Mouse (Mus musculus): Measurements from ENCODE around the gene Pzp. TPM values are rescaled to one million over a fixed set of nuclear protein-coding genes. Genes with fewer than 3 reads are reported as not detected.

The Pzp gene
- polyA plus RNA-seq, 1 experiment from 2014 or later = not detected

DNA sequence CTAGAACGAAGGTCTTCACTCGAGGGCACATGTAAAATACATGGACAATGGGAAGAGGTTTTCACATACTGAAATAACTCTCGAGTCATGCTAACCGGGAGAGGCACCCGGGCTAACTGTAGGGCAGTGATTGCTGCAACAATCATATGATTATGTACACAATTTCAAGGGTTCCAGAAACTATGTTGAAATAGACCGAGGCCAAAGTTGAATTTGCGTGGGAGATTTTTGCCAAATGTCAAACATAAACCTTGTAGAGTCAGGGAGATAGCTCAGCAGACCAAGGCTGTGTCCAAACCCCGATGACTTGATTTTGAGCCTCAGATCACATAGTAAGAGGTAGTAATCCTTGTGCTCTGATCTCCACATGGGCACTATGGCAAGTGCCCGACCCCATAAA, 6.2 kb upstream of the Pzp start:
- no peak overlapping the region for H3K4me3 ChIP-seq (ENCODE audit: low read depth, low read length)
- no peaks in the 10 kb centered on the region for H3K9me3 ChIP-seq (ENCODE audit: control insufficient read depth, low read length)
- no peaks in the 10 kb centered on the region for H3K4me1 ChIP-seq (ENCODE audit: control insufficient read depth, insufficient read depth, low read length)
- H3K4me2 ChIP-seq = no peak overlapping the region
- H3K27me3 ChIP-seq (ENCODE audit: control insufficient read depth, insufficient read depth, low read length) = no peaks in the 10 kb centered on the region
- no peak overlapping the region for H3K9ac ChIP-seq (ENCODE audit: low read length)
- DNase-seq (ENCODE audit: low spot score, missing footprints) (no peak), ATAC-seq (ENCODE audit: low FRiP score) (no peak)
- no peaks in the 10 kb centered on the region for H3K36me3 ChIP-seq (ENCODE audit: control insufficient read depth, insufficient read depth, low read length)
- 90% methylated on average over 9 of the region's 9 CpGs for WGBS
- H3K27ac ChIP-seq (ENCODE audit: low read depth, low read length) = no peak overlapping the region

DNA sequence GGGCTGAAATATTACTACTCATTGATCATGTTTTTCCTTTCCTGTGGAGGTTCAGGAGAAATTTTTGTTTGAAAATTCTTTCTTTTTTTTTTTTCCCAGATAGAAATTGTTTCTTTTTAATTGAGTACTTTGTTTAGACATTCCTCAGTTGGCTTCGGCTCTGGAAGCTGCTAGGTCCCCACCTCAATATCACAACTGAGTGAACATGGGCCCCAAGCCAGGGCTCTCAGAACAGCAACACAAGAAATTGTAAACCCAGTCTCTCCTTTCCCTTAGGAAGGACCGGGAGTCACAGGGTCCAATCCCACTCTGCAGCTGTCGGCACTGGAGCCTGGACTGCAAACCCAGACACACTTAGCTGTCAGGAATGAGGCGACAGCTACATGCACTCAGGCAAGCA, 2.0 kb upstream of the Pzp start:
- ATAC-seq (ENCODE audit: low FRiP score) (no peak), DNase-seq (ENCODE audit: low spot score, missing footprints) (no peak)
- WGBS = 87% methylated on average over 4 of the region's 4 CpGs
- Histone ChIP-seq H3K4me2 (no peak overlapping the region), H3K9me3 (ENCODE audit: control insufficient read depth, low read length) (no peaks in the 10 kb centered on the region; the same call in 1 of the 2 replicates), H3K36me3 (ENCODE audit: control insufficient read depth, insufficient read depth, low read length) (no peaks in the 10 kb centered on the region), H3K27ac (ENCODE audit: low read depth, low read length) (no peak overlapping the region), H3K4me1 (ENCODE audit: control insufficient read depth, insufficient read depth, low read length) (no peaks in the 10 kb centered on the region), H3K4me3 (ENCODE audit: low read depth, low read length) (no peak overlapping the region), H3K9ac (ENCODE audit: low read length) (no peak overlapping the region), H3K27me3 (ENCODE audit: control insufficient read depth, insufficient read depth, low read length) (no peaks in the 10 kb centered on the region)

DNA sequence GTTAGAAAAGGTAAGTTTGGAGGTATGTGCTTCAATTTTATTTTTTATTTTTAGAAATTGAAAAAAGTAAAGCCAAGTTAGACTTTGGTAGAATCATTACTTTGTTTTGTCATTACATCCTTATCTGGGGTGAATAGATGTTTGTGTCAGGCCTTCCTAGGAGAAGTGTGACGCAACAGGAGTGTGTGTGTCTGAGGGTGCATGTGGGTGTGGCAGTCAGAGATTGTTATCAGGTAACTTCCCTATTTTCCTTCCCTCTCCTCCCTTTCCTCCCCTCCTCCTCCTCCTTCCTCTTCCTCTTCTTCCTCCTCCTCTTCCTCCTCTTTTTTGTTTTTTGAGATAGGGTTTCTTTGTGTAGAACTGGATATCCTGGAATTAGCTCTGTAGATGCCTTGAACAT, 590 bp upstream of the Pzp start:
- no peak for ATAC-seq (ENCODE audit: low FRiP score)
- Histone ChIP-seq H3K4me2 (no peak overlapping the region), H3K4me3 (ENCODE audit: low read depth, low read length) (no peak overlapping the region), H3K27ac (ENCODE audit: low read depth, low read length) (no peak overlapping the region), H3K9ac (ENCODE audit: low read length) (no peak overlapping the region), H3K27me3 (ENCODE audit: control insufficient read depth, insufficient read depth, low read length) (no peaks in the 10 kb centered on the region), H3K36me3 (ENCODE audit: control insufficient read depth, insufficient read depth, low read length) (no peaks in the 10 kb centered on the region), H3K9me3 (ENCODE audit: control insufficient read depth, low read length) (no peaks in the 10 kb centered on the region; the same call in 1 of the 2 replicates), H3K4me1 (ENCODE audit: control insufficient read depth, insufficient read depth, low read length) (no peaks in the 10 kb centered on the region)
- no peak for DNase-seq (ENCODE audit: low spot score, missing footprints)
- 86% methylated on average over 1 of the region's 1 CpGs for WGBS

DNA sequence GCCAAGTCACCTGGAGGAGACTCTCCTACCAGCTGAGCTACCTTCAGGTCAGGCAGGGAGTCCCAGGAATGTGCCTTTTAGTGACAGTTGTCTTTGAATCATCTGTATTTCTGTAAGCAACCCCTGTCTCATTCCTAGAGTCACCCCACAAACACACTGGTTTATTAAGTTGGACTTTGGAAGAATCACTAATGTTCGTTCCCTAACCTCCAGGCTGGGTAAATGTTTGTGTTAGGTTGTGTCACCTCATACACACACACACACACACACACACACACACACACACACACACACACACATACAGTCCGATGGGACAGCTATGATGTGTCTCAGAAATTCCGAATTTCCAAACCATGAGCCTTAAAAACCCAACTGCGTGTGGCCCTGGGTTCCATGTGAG, 719 bp downstream of the Pzp start:
- Histone ChIP-seq H3K9me3 (ENCODE audit: control insufficient read depth, low read length) (no peaks in the 10 kb centered on the region; the same call in 1 of the 2 replicates), H3K4me1 (ENCODE audit: control insufficient read depth, insufficient read depth, low read length) (no peaks in the 10 kb centered on the region), H3K9ac (ENCODE audit: low read length) (no peak overlapping the region), H3K27ac (ENCODE audit: low read depth, low read length) (no peak overlapping the region), H3K4me2 (no peak overlapping the region), H3K27me3 (ENCODE audit: control insufficient read depth, insufficient read depth, low read length) (no peaks in the 10 kb centered on the region), H3K4me3 (ENCODE audit: low read depth, low read length) (no peak overlapping the region), H3K36me3 (ENCODE audit: control insufficient read depth, insufficient read depth, low read length) (no peaks in the 10 kb centered on the region)
- WGBS = 92% methylated on average over 4 of the region's 4 CpGs
- no peak for DNase-seq (ENCODE audit: low spot score, missing footprints)
- no peak for ATAC-seq (ENCODE audit: low FRiP score)

DNA sequence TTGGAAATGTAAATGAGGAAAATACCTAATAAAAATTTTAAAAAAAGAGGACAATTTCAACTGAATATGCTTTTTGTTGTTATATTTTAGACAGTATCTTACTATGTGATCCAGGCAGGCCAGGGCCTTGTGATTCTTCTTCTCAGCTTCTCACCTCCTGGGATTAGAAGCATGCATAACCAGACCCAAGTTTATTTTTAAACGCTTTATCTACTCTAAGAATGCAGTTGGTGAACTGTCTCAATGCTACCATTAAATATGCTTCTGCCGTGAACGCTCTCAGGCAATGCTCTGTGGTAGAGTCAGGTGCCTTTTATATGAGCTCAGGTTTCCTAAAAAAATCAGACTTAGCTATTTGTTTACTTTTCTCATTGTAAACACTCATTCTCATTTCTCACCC, 3.2 kb downstream of the Pzp start:
- H3K4me1 ChIP-seq (ENCODE audit: control insufficient read depth, insufficient read depth, low read length) = no peaks in the 10 kb centered on the region
- no peaks in the 10 kb centered on the region for H3K27me3 ChIP-seq (ENCODE audit: control insufficient read depth, insufficient read depth, low read length)
- H3K9ac ChIP-seq (ENCODE audit: low read length) = no peak overlapping the region
- WGBS = 92% methylated on average over 3 of the region's 3 CpGs
- H3K4me2 ChIP-seq = no peak overlapping the region
- H3K9me3 ChIP-seq (ENCODE audit: control insufficient read depth, low read length) = no peaks in the 10 kb centered on the region; the same call in 1 of the 2 replicates
- ATAC-seq (ENCODE audit: low FRiP score) = no peak
- no peak overlapping the region for H3K4me3 ChIP-seq (ENCODE audit: low read depth, low read length)
- no peaks in the 10 kb centered on the region for H3K36me3 ChIP-seq (ENCODE audit: control insufficient read depth, insufficient read depth, low read length)
- DNase-seq (ENCODE audit: low spot score, missing footprints) = no peak
- H3K27ac ChIP-seq (ENCODE audit: low read depth, low read length) = no peak overlapping the region

DNA sequence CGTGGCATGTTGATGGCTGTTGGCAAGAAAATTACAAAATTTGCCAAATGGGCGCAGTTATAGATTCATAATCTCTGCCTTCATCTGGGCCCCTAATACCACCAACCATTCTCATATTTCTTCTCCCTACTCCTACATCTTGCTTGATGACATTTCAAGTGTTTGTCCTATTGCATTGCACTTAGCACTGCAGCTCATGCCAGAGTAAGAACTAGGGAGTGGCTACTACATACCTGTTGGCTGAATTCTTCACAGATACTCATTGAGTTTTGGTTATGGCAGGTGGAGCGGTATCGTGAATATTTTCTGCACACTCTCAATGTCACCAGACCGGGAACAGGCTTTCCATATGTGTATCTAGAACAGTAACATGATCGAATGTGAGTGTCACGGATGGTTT, 7.4 kb downstream of the Pzp start:
- Histone ChIP-seq H3K4me3 (ENCODE audit: low read depth, low read length) (no peak overlapping the region), H3K9me3 (ENCODE audit: control insufficient read depth, low read length) (no peaks in the 10 kb centered on the region; the same call in 1 of the 2 replicates), H3K27me3 (ENCODE audit: control insufficient read depth, insufficient read depth, low read length) (no peaks in the 10 kb centered on the region), H3K4me2 (no peak overlapping the region), H3K27ac (ENCODE audit: low read depth, low read length) (no peak overlapping the region), H3K9ac (ENCODE audit: low read length) (no peak overlapping the region), H3K4me1 (ENCODE audit: control insufficient read depth, insufficient read depth, low read length) (no peaks in the 10 kb centered on the region), H3K36me3 (ENCODE audit: control insufficient read depth, insufficient read depth, low read length) (no peaks in the 10 kb centered on the region)
- WGBS = 91% methylated on average over 7 of the region's 7 CpGs
- ATAC-seq (ENCODE audit: low FRiP score) (no peak), DNase-seq (ENCODE audit: low spot score, missing footprints) (no peak)

DNA sequence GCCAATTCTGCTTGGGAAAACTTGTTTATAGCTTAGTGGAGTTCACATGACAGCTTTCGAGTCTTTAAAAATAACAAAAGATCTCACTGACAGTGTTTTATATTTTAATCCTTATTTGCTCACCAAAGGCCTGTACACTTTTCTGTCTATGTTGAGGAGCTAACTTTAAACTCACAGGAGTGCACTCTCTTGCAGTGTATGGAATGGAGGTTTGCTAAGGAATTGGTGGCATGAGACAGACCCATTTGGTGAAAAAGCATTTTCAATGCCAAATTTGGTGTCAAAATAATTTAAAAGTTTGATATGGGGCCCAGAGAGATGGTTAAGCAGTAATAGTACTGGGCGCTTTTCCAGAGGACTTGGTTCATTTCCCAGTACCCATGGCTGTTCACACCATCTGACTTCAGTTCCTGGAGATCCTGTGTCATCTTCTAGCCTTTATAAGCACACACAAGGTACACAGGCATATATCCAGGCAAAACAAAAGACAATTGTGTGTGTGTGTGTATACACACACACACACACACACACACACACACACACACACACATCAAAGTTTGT, 20.8 kb downstream of the Pzp start:
- Histone ChIP-seq H3K4me3 (ENCODE audit: low read depth, low read length) (no peak overlapping the region), H3K27ac (ENCODE audit: low read depth, low read length) (no peak overlapping the region), H3K4me2 (no peak overlapping the region), H3K27me3 (ENCODE audit: control insufficient read depth, insufficient read depth, low read length) (no peaks in the 10 kb centered on the region), H3K9ac (ENCODE audit: low read length) (no peak overlapping the region), H3K9me3 (ENCODE audit: control insufficient read depth, low read length) (no peaks in the 10 kb centered on the region), H3K36me3 (ENCODE audit: control insufficient read depth, insufficient read depth, low read length) (no peaks in the 10 kb centered on the region), H3K4me1 (ENCODE audit: control insufficient read depth, insufficient read depth, low read length) (no peaks in the 10 kb centered on the region)
- WGBS = 91% methylated on average over 2 of the region's 2 CpGs
- DNase-seq (ENCODE audit: low spot score, missing footprints) = no peak
- no peak for ATAC-seq (ENCODE audit: low FRiP score)

DNA sequence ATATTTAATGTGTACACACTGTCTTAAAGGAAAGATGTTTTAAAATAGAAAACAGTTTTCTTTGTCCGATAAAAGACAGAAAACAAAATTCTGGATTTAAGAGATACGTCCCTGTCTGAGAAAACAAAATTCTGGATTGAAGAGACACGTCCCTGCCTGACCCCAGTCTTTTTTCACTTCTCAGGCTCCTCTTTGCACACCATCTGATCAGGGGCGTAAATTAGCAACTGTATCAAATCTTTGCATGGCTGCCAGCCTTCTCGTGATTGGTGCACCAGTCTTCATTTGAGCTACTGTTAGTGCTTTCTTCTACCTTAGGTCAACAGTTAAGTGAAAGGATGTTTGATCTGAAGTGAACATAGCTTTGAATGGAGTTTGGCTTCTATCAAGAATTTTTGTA, 21.8 kb downstream of the Pzp start:
- H3K36me3 ChIP-seq (ENCODE audit: control insufficient read depth, insufficient read depth, low read length) = no peaks in the 10 kb centered on the region
- no peak overlapping the region for H3K4me3 ChIP-seq (ENCODE audit: low read depth, low read length)
- DNase-seq (ENCODE audit: low spot score, missing footprints) = no peak
- ATAC-seq (ENCODE audit: low FRiP score) = no peak
- 86% methylated on average over 5 of the region's 5 CpGs for WGBS
- no peaks in the 10 kb centered on the region for H3K27me3 ChIP-seq (ENCODE audit: control insufficient read depth, insufficient read depth, low read length)
- H3K27ac ChIP-seq (ENCODE audit: low read depth, low read length) = no peak overlapping the region
- no peaks in the 10 kb centered on the region for H3K4me1 ChIP-seq (ENCODE audit: control insufficient read depth, insufficient read depth, low read length)
- H3K9ac ChIP-seq (ENCODE audit: low read length) = no peak overlapping the region
- H3K9me3 ChIP-seq (ENCODE audit: control insufficient read depth, low read length) = no peaks in the 10 kb centered on the region
- H3K4me2 ChIP-seq = no peak overlapping the region

DNA sequence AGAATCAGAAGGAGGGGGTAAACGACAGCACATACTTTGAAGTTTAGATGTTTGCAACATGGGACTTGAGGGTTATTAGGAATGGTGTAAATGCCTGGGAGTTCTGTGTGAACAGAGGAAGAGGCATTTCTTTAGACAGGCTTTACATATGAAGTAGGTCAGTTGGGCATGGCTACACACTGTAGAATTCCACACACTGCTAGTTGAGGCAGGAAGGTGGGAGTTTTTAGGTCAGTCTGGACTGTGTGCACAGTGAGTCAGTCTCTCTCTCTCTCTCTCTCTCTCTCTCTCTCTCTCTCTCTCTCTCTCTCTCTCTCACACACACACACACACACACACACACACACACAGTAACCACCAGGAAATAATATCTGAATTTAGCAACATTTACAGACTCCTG, 31.2 kb downstream of the Pzp start:
- Histone ChIP-seq H3K4me3 (ENCODE audit: low read depth, low read length) (no peak overlapping the region), H3K36me3 (ENCODE audit: control insufficient read depth, insufficient read depth, low read length) (no peaks in the 10 kb centered on the region), H3K4me1 (ENCODE audit: control insufficient read depth, insufficient read depth, low read length) (no peaks in the 10 kb centered on the region), H3K9me3 (ENCODE audit: control insufficient read depth, low read length) (no peaks in the 10 kb centered on the region), H3K27ac (ENCODE audit: low read depth, low read length) (no peak overlapping the region), H3K9ac (ENCODE audit: low read length) (no peak overlapping the region), H3K4me2 (no peak overlapping the region), H3K27me3 (ENCODE audit: control insufficient read depth, insufficient read depth, low read length) (no peaks in the 10 kb centered on the region)
- WGBS = 76% methylated on average over 1 of the region's 1 CpGs
- DNase-seq (ENCODE audit: low spot score, missing footprints) = no peak
- no peak for ATAC-seq (ENCODE audit: low FRiP score)

Data from midbrain, embryonic 11.5 days (tissue).